Mouse (Mus musculus) cerebellum, postnatal 25 days (tissue): ENCODE results near the gene Hspe1.
A peak's percentile ranks its signal among the peaks of the same experiment; 100 is the strongest.
"Not testable (repeated sequence)": the region's sequence is repeated elsewhere in the genome, so short reads cannot be mapped to it uniquely, and the experiment has no call there.

Experiments
- DNase-seq, 2 experiments: peaks; one replicate each; pipeline ENCODE4 v3.0.0; 2021; ENCODE audit warnings: mixed read lengths in 2 of 2

The Hspe1 gene

DNA sequence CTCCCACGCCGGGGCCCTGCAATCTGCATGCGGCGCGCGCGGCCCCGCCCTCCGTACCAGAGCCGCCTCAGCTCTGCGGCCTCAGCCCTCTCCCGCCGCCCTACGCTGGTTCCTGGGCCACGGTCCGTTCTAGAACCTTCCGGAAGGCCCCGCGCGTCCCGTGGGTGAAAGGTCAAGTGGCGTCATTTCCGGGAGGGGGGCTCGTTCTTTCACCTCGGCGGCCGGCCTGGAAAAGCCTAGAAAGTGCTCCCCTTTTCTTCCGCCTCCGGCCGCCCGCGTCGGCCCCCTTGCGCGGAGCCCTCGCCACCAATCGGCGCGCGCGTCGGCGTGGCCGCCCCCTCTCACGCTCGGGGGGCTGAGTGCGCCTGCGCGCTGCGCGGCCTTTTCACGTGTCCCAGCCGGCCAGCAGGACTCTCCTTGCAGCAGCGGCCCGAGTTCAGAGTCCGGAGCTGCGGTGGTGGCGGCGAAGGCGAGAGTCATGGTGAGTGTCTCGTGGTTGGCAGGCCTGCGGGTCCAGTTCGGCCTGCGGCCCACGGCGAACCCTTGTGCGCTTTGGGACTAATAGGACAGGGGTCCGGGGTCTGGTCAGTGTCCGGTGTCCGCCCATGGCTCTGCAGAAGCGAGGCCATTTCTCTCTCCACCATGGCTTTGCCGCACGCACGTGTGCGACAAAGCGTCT lies at the start of gene Hspe1, which contains the start of gene Hspd1:
TSS of gene Hspe1 (plus strand) at position 201 of the 679 bp plus-strand sequence.
TSS of gene Hspd1 (minus strand) at position 312 of the 679 bp plus-strand sequence.
- peak; percentile 98 for DNase-seq

GRCm38 (mm10) chr1:55039944-55040343 lies 48.0 kb upstream of the Hspe1 start:
- DNase-seq, result no peak

GRCm38 (mm10) chr1:55041691-55042090 lies 46.2 kb upstream of the Hspe1 start:
- no peak for DNase-seq

DNA sequence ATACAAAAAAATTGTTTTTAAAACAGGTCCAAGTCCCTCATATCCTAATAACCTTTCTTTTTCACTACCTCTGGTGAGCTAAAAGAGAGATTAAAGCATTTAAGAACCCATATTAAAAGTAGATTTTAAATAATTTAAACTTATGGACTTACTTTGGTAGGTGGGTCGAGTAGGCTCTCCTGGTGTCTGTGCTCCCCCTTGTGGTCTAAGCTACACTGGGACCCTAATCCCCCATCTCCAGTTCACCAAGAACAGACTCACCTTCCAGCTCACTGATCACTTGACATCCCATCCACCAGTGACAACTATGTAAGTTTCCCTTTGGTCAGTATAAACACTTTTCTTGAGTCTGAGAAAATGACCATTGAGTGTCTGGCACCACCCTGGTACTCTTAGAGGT lies 45.7 kb upstream of the Hspe1 start:
- no peak for DNase-seq

- no peak for DNase-seq
Observed at GRCm38 (mm10) chr1:55043164-55043563, 44.8 kb upstream of the Hspe1 start.

GRCm38 (mm10) chr1:55048841-55049587 lies 38.9 kb upstream of the Hspe1 start:
- DNase-seq, result no peak

- DNase-seq, result peak in 1 of 2 experiments; percentile 6
Observed at GRCm38 (mm10) chr1:55051671-55052070, 36.3 kb upstream of the Hspe1 start.

GRCm38 (mm10) chr1:55052355-55052953 lies 35.5 kb upstream of the Hspe1 start, which contains the start of gene Coq10b:
TSS of gene Coq10b (plus strand) at chr1:55052770.
- peak; percentile 99 for DNase-seq

DNA sequence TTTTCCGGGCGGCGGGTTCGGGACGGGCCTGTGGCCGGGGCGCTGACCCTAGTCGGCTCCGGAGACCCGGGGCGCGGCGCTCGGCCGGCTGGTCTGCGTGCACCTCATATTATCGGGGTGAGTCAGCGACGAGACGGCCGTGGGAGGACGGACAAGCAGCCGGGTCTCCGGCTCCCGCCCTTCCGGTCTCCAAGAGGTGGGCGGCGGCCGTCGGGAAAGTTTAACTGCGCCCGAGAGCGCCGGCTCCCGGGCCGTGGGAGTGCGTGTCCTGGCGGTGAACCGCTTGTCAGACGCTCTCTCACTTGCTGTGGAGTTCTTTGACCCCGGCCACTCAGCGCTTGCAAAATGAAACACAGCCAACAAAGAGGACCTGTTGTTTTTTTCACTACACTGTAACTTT lies 34.9 kb upstream of the Hspe1 start:
- DNase-seq, result no peak

DNA sequence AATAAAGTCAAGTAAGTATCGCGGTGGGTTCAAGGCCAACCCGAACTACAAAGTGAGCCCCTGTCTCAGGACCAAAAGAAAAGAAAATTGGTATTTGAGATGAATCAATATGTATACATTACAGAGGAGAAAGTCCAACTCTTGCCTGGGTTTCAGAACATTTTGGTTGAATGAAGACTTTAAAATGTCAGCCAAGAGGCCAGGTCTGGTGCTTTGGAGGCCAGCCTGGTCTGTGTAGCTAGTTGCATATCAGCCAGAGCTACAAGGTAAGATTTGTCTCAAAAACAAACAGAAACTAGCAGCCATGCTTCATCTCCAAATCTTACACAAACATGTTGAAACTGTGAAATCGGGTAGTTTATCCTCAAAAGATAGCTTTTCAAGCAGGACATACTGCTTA lies 34.3 kb upstream of the Hspe1 start:
- DNase-seq, result no peak

DNA sequence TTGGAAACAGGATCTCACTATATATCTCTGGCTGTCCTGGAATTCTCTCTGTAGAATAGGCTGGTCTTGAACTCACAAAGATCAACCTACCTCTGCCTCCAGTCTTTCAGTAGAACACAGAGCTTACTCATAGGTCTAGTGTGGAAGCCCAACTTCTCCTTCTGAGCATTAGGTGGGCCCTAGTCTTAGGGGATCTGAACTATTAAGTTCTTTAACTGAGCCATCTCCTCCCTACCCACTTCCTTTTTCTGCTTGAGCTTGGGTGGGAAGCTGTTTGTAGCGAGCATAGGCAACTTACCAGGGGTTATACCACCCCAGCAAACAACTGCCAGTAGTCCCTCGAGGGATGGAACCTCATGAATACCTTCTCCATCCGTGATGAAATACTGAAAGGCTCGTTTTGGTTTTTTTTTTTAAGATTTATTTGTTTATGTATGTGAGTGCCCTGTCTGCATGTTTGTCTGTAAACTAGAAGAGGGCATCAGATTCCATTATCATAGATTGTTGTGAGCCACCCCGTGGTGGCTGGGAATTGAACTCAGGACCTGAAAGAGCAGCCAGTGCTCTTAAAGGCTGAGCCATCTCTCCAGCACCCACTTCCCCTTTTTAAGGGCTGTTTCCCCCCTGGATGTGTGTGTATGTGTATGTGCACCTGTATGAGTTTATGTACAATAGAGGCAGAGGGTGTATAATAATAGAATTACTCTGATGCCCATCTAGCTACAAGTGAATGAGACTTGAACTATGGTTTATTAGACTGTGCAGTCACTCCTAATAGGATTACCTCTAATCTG lies 32.4 kb upstream of the Hspe1 start:
- DNase-seq, result no peak

GRCm38 (mm10) chr1:55058383-55058782 lies 29.5 kb upstream of the Hspe1 start:
- not testable (repeated sequence) for DNase-seq

- DNase-seq, result no peak
Observed at GRCm38 (mm10) chr1:55061099-55061498, 26.8 kb upstream of the Hspe1 start.

DNA sequence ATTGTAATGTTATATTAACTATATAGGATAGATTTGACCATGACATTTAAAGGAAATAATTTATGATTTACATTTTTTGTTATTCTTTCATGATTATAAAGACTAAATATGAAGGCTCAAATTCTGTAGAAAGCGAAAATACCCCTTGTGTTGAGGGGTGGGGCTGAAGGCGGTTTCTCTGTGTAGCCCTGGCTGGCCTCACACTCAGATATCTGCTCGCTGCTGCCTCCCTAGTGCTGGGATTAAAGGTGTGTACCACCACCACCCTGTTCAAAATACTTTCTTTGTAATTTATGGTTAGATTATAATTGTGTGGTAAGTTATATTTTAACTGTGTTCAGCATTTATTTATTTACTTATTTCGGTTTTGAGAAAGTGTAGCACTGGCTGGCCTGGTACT lies 26.2 kb upstream of the Hspe1 start:
- no peak for DNase-seq

GRCm38 (mm10) chr1:55072328-55072727 lies 15.6 kb upstream of the Hspe1 start:
- DNase-seq, result not testable (repeated sequence)

DNA sequence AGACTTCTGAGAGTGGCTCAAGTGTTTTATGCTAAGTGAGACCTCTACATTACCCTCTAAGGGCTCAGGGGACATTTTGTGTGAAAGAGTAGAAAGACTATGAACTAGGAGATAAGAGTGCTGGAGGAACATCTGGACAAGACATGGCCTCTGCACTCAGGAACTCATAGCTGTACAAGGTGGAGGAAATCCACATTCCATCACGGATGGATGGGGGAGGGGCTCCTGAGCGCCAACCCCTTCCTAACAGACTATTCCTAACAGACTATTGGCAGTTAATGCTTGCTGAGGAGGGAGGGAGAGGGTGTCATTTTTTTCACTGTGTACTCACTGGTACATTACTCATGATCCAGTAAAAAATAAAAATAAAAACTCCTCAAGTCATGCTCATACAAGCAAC lies 13.2 kb upstream of the Hspe1 start:
- no peak for DNase-seq

DNA sequence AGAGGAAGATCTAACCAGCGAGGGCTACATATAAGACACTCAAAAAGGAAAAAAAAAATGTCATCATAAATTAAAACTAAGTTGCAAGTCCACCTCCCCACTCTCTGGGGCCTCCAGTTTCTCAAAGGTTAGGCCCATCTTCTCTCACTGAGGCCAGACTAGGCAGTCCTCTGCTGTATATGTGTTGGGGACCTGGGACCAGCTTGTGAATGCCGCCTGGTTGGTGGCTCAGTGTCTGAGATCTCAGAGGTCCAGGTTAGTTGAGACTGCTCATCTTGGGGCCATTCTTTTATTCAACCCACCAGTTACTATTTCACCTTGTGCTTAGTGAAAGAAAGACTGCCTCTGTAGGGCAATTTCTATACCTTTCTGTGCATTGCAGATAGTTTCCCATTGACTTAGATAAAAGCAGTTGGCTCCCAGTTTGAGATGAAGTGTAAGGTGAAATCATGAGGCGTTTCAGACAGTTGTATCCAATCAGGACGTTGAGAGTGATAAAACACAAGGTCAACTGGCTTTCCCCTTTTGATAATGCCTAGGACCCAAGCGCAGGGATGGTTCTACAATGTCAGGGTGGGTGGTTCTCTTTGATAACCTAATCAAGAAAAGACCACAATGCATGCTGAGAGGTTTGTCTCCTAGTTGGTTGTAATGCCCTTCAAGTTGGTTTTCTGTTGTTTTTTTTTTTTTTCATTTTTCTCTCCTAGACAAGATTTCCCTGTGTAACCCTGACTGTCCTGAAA lies 12.1 kb upstream of the Hspe1 start:
- no peak for DNase-seq

DNA sequence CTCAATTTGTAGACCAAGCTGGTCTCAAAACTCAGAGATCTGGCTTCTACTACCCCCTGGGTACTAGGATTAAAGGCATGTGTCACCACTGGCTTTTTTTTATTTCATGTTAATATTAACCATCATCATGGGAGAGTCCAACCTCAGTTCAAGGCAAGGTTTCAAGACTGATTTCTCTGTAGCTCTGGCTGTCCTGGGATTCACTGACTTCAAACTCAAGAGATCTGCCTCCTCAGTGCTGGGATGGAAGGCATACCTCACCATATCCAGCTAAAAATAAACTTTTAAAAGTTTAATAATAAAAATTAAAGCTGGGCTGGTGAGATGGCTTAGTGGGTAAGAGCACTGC lies 11.6 kb upstream of the Hspe1 start:
- DNase-seq, result no peak

DNA sequence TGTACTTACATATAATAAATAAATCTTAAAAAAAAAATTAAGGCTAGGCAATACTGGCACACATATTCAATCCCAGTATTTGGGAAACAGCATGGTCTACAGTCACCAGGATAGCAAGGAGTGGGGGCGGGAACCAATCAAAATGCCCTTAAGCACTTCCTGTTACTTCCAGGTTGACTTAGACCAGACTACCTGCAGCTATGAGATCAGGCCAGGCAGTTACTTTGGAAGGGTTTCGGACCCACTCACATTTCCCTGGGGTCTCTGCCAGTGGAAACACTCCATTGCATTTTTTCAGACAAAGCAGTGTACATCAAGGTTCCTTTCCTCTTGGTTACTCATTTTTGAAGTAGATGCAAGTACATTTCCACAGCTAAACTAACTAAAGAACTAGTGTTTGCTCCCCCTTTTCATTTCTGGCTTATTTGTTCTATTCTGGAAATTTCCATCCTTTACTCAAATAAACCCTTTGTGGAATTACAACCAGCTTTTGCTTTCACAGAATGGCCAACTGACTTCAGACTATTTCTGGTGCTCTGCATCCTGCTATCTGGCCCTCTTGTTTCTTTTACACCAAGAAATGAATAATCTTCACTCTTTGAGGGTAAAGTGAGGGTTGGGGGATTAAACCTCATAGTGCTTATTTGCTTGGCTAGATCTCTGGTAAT lies 10.9 kb upstream of the Hspe1 start:
- no peak for DNase-seq

DNA sequence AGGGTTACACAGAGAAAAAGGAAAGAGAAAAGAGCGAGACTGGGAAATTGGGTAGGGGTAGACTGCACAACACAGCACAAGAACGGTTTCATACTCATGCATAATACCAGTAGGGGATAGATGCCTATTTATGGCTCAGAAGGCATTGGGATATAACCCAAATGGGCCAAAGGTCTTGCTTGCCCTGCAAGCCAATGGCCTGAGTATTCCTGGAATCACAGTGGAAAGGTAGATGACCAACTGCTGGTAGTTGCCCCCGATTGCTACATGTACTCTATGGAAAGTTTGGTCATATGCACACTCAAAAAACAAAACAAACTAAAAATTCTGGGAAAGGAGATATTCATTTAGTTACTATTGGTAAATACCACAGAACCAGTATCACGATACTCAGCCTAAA lies 8.3 kb upstream of the Hspe1 start:
- DNase-seq, result no peak

DNA sequence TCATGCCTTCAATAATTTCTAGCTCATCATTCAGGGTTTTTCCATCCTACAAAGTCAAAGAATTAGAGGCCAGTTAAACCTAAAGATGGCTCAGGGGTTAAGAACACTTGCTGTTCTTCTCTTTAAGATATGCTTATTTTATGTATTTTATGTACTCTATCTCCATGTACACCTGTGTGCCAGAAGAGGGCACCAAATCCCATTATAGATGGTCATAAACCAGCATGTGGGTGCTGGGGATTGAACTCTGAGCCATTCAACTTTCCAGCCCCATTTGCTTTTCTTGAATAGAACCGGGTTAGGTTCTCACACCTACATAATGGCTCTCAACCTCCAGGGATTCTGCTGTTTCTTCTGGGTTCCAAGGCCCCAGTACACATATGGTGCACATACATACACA lies 5.8 kb upstream of the Hspe1 start:
- no peak for DNase-seq
